Mouse (Mus musculus) olfactory bulb, adult 2 months (tissue): ENCODE measurements at regions not wholly inside any gene's neighbourhood (a gene's known extent, or its start where the extent isn't known, plus 50 kb on each side); places are given as distances from the start of the nearest gene placed in this dataset.
"Not testable (repeated sequence)": the region's sequence is repeated elsewhere in the genome, so short reads cannot be mapped to it uniquely, and the experiment has no call there.

Source experiments
- H3K27ac ChIP-seq: fragments of 200-500 bp; 2 replicates; pipeline ENCODE4 v1.5.1; 2012; ENCODE audit warnings: low read depth, low read length; ENCODE audit not compliant: insufficient read depth
- H3K4me1 ChIP-seq: fragments of 200-500 bp; 2 replicates; pipeline ENCODE4 v1.6.1; 2012; ENCODE audit warnings: low read length; ENCODE audit not compliant: control insufficient read depth, insufficient read depth
- H3K4me3 ChIP-seq: fragments of 200-500 bp; 2 replicates; pipeline ENCODE4 v1.5.1; 2012; ENCODE audit warnings: mild to moderate bottlenecking, low read depth, low read length, moderate library complexity; ENCODE audit not compliant: insufficient read depth
- CTCF ChIP-seq: fragments of 200-500 bp; IDR thresholded peaks from 2 replicates; pipeline ENCODE4 v1.5.1; 2012; ENCODE audit warnings: low read depth, mild to moderate bottlenecking, low read length, moderate library complexity; ENCODE audit not compliant: insufficient read depth
- POLR2A ChIP-seq: fragments of 200-500 bp; IDR thresholded peaks from 2 replicates; pipeline ENCODE4 v1.6.1; 2012; ENCODE audit warnings: mild to moderate bottlenecking, low read depth, low read length, moderate library complexity; ENCODE audit not compliant: insufficient read depth
- WGBS: fragments of 180-500 bp; shearing (Covaris S2); methylation state at CpG from one replicate; pipeline ENCODE4 v1.1.7; 2018; 5-methylcytosine and 5-hydroxymethylcytosine counted together

DNA sequence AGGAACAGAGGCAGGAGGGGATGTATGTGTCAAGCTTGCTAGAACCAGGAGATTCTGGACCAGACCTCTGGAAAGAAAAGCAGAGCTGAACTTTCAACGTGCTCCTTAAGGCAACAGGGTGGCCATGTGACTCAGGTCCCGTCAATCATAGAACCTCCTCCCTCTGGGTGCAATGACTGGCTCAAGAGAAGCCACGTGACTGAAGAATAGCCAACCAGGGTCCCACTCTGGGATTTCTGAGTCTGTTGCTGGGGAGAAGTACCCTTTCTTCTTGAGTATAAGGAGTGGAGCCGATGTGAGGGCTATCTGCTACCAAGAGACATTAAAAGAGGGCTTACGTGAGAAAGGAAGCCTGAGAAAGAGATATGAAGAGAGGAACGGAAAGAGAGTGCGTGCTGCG is 137.5 kb downstream of the Dicer1 start:
- 73% methylated on average over 8 of the region's 8 CpGs for WGBS
- H3K27ac ChIP-seq: no peak overlapping the region
- H3K4me3 ChIP-seq: no peak overlapping the region
- TF ChIP-seq CTCF (no peak), POLR2A (no peak)
- no peaks in the 10 kb centered on the region for H3K4me1 ChIP-seq

DNA sequence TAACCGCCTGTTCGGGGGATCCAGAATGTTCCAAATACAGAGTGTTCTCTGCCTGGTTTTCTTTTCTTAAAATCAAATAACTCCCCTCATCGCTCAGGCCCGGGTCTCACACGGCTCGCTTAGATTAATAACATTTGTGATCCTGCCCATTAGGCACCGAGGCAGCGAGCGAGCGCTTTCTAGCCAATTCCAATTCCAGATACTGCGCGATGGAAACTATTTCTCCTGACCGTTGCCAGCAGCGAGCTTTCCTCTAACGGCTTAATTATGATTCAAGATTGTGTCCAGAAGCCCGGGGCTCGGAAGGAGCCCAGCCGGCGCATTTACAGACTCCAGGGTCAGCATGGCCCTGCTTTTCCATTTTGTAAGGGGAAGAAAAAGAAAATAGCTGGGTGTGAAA is 136.6 kb upstream of the Gsc start:
- TF ChIP-seq CTCF: no peak
- Histone ChIP-seq H3K27ac (no peak overlapping the region), H3K4me1 (no peaks in the 10 kb centered on the region), H3K4me3 (no peak overlapping the region)
- WGBS: 33% methylated on average over 19 of the region's 19 CpGs

- not testable (repeated sequence) for H3K4me3 ChIP-seq, H3K4me1 ChIP-seq, H3K27ac ChIP-seq
- WGBS: 81% methylated on average over 4 of the region's 4 CpGs
These were observed 135.8 kb upstream of the Gsc start for GRCm38 (mm10) chr12:104608956-104609355.

DNA sequence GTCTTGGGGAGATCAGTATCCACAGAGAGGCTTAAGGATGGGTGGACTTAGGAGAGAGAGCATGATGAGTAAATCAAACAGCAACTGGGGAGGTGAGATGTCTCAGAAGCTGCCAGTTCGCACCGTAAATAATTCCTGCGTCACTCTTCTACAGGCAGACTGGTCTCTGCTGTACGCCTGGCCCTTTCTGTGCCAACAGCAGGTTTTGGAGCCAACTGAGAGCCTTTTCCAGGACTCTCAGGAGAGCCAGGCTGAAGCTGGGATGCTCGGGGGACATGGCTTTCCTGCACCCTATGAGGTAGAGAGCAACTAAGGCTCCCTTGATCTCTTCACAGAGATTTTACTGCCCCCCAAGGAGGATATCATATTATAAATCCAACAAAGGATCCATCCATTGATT is 134.3 kb upstream of the Gsc start:
- H3K4me1 ChIP-seq: no peaks in the 10 kb centered on the region
- WGBS: 87% methylated on average over 5 of the region's 5 CpGs
- H3K27ac ChIP-seq: no peak overlapping the region
- no peak overlapping the region for H3K4me3 ChIP-seq
- TF ChIP-seq CTCF: no peak
- no peak for TF ChIP-seq POLR2A

DNA sequence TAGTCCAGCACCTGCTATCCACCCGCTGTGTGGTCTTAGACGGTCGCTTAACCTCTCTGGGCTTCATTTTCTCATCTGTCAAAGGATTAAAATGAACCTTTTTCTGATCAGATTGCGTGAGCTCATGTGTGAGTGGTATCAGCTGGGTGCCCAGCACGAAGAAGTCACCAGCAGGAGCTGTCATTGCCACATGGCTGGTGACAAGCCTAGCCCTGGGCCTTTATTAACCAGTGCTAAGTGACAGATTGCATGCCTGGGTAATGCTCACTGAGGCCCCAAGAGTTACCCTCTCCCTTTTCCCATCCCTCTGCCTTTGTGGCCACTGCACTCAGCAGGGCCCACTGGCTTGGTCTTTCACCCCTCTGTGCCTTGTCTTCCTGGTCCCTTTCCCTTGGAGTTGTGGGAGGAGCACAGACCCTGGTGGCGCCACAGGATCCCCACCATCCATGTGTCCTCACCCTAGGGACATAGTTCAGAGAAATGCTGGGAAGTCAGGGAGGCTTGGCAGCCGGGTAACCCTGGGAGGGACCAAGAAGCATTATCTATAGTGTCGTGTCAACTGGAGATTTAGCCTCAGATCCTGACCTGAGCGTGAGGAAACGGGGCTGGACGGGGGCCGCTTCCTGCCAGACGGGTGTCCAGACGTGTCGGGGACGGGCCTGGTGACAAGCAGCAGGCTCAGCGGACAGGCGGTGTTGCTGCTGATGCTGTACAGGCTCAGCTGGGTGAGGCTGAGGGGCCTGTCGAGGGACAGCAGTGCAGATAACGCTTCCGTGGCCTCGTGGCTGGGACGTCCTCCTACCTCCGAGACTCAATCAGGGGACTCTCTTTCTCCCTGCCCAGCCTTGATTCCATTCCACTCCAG is 132.6 kb upstream of the Gsc start:
- no peak for TF ChIP-seq POLR2A
- no peak for TF ChIP-seq CTCF
- H3K27ac ChIP-seq: no peak overlapping the region
- no peak overlapping the region for H3K4me3 ChIP-seq
- 88% methylated on average over 24 of the region's 24 CpGs for WGBS
- no peaks in the 10 kb centered on the region for H3K4me1 ChIP-seq

- TF ChIP-seq POLR2A: no peak
- TF ChIP-seq CTCF: no peak
- H3K4me1 ChIP-seq: no peaks in the 10 kb centered on the region
- H3K4me3 ChIP-seq: no peak overlapping the region
- WGBS: 76% methylated on average over 2 of the region's 2 CpGs
- no peak overlapping the region for H3K27ac ChIP-seq
These were observed 124.9 kb upstream of the Gsc start for GRCm38 (mm10) chr12:104598056-104598455.

DNA sequence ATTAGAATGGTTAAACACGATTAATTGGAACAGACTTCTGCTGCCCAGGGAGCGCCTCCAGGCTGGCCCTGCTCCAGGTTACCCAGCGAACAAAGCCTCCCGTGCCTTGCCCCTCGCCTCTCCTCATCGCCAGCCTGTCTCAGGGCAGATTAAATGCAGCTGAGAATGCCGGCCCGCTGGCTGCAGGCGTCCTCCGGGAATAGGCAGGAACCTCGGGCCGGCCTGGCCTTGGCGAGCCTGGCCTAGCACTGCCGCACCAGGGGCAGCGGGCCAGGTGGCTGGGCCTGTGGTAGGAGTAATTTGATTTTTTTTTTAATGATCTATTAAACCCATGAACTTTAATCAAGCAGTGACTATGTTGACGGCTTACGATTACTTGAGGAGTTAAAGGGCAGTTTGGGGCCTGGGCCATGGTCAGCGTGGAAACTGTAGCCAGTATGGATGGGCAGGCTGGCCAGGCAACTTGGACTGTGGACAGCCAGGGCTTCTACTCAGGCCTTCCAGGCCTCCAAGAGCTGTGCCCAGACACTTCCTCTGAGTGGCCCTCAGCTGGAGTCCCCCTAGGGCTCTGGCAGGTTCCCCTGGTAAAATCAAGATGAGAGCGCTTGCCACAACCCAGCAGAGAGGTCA is 120.5 kb upstream of the Gsc start:
- WGBS: 47% methylated on average over 19 of the region's 19 CpGs
- TF ChIP-seq POLR2A: no peak
- TF ChIP-seq CTCF: no peak
- Histone ChIP-seq H3K4me1 (no peaks in the 10 kb centered on the region), H3K27ac (no peak overlapping the region), H3K4me3 (no peak overlapping the region)

DNA sequence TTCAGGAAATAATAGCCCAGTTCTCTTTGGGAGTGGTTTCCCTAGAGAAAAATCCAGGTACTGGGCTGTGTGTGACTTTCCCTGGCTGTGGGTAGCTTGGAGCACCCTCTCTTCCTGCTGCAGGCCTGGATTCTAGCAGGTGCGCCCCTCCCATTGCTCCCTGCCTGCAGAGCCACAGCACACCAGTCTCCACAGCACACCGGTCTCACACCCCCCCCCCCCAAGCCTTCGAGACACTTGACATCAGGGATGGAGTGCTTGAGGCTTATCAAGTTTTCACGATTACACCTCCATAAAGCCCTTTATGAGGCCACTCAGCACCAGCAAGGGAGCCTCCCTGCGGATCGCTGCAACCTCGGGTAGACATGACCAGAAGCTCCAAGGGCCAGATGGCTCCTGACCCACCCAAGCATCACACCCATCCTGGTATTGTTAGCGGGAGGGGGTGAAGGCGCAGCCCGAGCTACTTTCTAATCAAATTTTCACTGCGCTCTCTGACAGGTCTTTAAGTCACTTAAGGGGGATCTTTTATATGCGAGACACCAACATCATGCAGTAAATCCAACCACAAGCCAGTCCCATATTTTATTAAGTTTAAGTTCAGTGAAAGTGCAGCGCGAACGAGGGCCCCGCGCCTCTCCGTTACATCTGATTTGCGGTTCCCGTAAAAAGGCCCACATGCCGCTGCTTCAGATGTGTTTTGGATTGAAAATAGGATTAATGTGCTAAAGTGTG is 119.8 kb upstream of the Gsc start:
- WGBS: 66% methylated on average over 21 of the region's 21 CpGs
- no peaks in the 10 kb centered on the region for H3K4me1 ChIP-seq
- no peak overlapping the region for H3K4me3 ChIP-seq
- H3K27ac ChIP-seq: no peak overlapping the region
- TF ChIP-seq POLR2A: no peak
- TF ChIP-seq CTCF: no peak

- WGBS: 75% methylated on average over 7 of the region's 7 CpGs
- H3K27ac ChIP-seq: no peak overlapping the region
- no peak for TF ChIP-seq POLR2A
- TF ChIP-seq CTCF: no peak
- H3K4me3 ChIP-seq: no peak overlapping the region
- no peaks in the 10 kb centered on the region for H3K4me1 ChIP-seq
These were observed 118.4 kb upstream of the Gsc start for GRCm38 (mm10) chr12:104591571-104591970.
